Mouse (Mus musculus): ENCODE results near the gene Secisbp2.
"Not testable (repeated sequence)": the region's sequence is repeated elsewhere in the genome, so short reads cannot be mapped to it uniquely, and the experiment has no call there.

Gene Secisbp2

DNA sequence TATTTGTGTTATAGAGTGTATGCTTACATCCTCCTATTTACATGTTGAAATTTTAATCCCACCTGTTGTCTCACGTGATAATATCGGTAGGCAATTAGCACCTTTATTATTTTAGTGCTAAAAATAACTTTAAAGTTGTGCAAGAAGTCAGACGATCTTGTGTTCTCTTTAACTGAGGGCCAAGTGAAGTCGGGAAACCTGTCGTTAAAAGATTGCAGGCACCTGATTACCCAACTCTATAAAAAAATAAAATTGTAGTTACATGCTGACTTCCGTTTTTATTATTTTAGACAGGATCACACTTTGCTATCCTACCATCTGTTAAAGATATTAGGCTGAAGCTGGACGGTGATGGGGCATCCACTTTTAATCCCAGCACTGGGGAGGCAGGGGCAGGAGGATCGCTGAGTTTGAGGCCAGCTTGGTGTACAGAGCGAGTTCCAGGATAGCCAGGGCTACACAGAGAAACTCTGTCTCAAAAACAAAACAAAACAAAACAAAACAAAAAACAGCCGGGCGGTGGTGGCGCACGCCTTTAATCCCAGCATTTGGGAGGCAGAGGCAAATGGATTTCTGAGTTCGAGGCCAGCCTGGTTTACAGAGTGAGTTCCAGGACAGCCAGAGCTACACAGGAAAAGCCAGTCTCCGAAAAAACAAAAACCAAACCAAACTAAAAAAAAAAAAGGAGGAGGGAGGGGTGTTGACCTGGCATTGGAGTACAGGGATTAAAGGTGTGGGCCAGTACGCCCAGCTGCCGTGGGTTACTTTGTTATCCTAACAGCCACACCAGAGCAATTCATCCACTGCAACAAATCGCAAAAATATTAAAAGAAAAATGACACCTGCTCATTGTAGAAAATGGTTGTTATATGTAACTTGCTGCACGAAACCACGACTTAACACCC is 7.3 kb upstream of the Secisbp2 start:
- no peak for DNase-seq

DNA sequence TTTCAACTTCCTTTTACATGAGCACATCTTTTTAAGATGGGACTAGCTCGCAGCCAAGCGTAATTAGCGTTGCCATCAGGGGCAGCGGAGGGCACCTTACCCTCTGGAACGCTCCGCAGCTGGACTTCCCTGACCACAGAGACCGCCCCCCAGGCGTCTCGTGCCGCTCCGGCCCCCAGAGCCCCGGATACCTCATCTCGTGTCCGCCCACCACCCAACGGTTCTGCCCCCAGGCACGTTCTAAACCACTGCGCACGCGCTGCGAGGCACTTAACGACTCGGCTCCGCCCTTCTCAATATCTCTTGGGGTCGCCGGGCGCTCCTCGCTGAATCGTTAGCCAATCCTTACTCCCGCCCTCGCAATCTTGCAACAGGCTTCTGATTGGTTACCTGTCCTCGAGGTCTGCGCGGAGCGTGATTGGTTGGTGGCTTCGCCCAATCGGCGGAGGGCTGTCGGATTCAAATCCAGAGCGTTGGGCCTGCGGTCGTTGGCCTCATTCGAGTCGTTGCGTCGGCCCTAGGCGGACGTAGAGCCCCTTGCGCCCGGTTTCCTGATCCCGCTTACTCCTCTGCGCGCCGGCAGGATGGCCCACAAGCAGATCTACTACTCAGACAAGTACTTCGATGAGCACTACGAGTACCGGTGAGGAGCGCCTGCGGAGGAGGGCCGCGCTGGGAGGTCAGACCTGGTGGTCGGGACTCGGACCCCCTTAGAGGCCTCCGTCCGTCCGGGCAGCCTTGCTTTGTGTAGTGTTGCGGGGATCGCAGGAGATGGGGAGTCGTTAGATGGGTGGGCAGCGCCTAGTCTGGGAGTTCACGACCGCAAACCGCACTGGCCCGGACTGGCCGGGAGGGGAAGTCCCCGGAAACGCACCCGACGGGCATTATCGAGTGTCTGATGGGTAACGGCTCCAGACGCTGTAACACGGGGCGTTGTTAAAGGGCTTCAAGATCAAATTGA is 6.4 kb upstream of the Secisbp2 start, which contains the start of gene Cks2:
Gene Cks2, plus strand, starts transcription at position 404 of the 961 bp plus-strand sequence.
- peak; percentile 98 for DNase-seq

DNA sequence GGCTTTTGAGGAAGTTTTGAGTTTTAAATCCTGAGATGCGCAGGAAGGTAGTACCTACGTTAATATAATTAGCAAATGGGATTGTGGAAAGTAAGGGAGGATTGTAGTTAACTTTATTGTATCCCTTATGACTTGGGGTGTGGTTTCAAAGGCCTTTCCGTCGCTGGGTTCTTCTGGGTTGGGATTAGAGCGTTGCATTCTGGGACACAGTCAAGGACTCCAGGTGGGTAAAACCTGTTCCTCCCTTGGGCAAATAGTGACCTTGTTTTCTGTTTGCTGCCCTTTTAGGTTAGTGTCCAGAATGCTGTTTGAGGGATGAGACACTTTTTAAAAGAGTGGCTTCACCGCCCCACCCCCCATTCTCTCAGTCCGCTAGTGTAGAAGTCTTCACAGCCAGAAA is 5.6 kb upstream of the Secisbp2 start:
- DNase-seq: peak in 1 of 2 experiments; percentile 37

DNA sequence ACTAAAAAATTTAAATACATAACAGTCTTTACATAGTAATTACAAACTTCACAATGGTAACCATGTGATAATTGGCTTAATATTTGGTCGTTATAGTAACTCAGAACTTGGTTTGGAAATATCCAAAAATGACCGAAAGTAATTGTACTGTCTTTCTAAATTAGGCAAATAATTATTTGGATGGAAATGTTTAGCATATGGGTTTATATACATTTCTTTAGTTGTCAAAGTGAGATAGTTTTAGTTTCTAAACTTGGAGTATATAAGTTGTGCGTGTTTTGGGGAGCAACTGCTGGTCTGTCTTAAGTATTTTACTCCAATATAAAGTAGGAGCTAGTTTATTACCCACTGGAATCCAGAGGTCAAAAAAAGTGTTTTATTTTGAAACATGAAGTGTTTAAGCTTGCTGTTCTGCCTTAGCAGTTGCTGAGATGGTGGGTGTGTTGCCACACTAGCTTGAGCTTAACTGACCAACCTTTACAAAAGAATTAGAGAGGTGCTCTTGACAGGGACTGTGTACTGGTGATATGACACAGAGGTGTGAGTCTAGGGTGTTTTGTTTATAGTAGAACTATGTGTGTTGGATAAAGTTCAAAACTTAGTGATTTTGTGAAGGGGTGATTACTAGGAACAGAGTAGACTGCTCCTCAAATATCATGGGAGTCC is 5.0 kb upstream of the Secisbp2 start:
- DNase-seq: no peak

DNA sequence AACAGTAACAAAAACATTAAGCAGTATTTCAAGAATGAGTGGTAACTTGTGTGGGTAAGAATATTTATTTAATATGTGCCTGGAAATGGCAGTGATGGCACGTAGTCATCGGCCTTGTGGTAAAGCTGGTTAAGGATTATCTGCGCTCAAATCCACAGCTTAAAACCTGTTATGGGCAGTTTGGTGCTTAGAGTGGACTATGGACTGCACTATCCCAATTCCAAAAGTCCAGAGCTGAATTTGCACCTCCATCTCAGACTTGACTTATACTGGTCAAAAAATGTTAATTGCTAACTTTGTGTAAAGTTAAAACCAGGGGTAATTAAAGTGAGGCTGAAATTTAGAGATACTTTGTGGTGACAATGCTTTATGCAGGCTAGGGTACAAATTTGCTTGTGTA is 3.7 kb upstream of the Secisbp2 start:
- no peak for DNase-seq

DNA sequence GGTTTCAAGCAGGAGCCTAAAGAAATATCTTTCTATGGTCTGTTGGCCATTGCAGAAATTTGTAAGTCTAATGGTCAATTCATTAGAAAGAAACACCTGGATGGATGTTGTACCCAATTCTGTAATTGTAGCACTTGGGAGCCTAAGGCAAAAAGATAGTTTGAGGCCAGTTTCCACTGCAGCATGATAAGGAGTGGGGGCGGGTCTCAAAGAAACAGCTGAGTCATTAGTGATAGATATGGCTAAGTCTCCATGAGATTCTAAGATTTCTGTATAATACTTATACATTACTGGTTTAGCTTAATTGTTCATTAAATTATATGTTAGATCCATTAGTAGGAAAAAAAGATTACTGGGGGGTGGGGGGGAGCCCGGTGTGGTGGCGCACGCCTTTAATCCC is 3.3 kb upstream of the Secisbp2 start:
- no peak for DNase-seq

DNA sequence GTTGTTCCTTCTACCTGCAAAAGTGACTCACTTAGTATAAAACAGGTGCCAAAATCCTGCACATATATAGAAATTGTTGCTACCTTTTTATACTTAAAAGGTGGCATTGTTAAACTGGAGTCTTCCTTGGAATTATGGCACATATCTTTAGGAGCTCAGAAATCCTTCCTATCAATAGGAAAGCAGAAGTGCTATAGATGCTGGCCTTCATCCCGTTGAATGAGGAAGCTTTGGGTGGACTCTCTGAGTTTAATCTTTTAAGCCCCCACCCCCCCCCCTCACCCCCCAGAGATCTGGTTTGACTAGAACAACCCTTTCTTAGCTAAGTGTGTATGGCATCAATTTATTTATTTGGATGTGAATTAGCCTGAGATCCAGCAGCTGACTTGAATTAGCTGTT is 1.8 kb upstream of the Secisbp2 start:
- no peak for DNase-seq

DNA sequence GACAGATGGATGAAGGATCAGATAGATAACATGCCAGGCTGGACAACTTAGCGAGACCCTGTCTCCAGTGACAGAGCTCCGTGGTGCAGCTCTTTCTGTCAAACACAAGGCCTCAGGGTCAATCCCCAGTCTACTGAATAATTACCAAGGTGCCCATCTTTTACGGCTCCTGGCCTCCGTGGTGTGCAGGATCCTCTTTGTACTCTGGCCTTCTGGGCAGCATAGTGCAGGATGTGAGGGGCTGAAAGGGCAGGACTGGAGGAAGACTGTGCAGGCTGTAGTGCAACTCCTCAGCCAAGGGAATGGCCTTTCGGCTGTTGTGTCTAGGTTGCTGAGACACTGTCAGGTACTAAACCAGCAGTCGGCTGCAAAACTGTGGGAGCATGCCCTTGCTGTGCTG is 1.7 kb downstream of the Secisbp2 start:
- no peak for DNase-seq

DNA sequence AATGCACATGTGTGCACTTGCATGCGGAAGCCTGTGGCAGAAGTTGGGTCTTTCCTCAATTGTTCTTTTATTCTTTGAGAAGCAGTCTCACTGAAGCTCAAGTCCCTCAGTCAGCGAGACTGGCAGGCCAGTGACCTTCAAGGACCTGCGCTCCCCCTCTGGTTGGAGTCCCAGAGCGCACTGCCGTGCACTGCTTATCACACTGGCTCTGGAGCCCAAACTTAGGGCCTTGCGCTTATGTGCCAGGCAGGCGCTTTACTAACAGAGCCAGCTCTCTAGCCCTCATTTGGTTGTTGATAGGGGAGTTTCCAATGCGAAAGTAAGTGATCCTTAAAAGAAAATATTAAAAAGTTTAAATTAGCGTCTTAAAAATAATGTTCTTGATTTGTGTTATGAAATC is 2.5 kb downstream of the Secisbp2 start:
- DNase-seq: no peak

DNA sequence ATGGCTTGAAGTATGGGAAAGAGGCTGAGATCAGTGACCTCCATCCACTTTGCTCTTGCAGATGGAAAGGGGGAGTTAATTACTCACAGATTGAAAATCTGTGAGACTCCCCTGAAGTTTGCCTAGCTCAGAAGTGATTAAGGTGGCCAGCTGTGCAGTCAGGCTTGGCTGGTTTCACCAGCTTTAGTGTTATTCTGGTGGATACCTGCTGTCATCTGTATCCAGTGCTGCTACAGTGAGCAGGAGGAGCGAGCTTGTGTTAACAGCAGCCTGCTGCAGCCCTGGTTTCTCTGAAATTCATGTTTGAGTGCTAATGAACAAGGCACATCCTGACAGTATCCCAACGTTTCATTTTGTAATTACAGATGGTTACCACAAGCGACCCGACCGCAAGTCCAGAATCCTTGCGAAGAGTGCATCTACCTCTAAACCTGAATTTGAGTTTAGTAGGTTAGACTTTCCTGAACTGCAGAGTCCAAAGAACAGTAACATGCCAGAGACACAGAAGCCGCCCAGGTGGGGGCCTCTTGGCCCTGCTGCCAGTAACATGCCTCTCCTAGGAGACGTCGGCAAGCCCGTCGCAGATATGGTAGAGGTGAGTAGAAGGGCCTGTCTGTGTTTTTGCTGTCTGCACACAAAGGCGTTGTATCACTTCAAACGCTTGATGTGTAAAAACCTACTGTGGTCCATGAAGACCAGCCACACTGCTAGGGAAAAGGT is 5.2 kb downstream of the Secisbp2 start:
- DNase-seq: no peak

DNA sequence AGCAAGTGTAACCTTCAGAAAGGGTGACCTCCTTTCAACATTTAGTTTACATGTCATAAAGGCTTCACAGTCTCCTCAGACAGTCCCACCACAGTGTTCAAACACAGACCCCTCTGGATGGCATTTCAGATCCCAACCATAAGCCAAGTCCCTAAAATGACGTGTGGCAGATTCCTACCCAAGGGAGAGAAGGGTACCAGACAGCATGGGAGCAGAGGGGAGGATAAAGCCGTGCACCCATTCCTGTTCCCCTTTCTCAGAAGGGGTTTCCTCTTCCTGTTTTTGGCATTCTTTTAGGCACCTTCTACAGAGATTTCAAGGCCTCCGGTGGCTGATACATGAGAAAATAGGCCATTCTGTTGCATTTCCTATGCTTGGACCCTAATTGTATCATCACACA is 6.6 kb downstream of the Secisbp2 start:
- no peak for DNase-seq

DNA sequence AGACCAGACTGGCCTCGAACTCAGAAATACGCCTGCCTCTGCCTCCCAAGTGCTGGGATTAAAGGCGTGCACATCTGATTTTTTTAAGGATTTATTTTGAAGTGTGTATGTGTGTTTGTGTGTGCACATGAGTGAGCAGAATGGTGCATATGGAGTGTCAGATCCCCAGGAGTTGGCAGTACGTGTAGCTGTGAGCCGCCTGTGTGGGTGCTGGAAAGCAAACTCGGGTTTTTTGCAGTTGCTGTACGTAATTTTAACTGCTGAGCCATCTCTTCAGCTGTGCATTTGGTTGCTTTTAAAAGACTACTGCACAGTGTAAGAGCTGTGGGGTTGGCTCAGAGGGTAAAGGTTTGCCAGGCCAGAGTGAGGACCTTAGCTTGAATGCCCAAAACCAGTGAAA is 8.1 kb downstream of the Secisbp2 start:
- no peak for DNase-seq

DNA sequence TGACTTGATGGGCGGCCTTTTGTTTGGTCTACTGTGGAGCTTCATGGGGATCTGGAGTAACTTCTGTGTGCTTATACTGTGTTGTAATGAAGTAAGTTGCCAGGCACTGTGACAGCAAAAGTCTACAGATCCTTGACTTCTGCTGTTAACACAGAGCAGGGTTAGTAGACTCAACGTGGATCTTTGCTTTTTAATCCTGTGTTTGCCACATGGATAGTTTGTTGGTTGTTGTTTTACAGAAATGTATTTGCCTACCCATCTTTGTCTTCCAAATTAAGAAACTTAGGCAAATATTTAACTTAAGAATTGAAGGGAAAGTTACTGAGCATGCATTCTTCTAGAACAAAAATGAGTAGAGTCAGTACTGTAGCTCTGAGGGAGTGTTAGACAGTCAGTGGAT is 12.1 kb downstream of the Secisbp2 start:
- no peak for DNase-seq

DNA sequence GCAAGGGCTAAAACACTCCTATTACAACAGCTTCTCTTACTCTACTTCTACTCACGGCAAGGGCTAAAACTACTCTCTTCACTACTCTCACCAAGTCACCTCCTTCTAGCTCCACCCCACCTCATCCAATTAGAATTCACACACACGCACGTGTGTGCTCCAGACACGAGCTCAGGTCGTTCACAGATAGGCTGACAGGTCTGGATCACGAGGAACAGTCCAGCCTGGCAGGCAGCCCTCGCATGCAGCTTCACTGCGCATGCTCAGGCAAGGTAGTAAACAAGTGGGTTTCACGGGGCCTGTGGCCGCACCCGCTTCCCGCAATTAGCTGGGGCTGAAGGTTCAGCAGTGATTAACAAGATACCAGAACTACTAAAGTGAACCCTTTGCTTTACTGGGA is 16.7 kb downstream of the Secisbp2 start:
- DNase-seq: not testable (repeated sequence)

DNA sequence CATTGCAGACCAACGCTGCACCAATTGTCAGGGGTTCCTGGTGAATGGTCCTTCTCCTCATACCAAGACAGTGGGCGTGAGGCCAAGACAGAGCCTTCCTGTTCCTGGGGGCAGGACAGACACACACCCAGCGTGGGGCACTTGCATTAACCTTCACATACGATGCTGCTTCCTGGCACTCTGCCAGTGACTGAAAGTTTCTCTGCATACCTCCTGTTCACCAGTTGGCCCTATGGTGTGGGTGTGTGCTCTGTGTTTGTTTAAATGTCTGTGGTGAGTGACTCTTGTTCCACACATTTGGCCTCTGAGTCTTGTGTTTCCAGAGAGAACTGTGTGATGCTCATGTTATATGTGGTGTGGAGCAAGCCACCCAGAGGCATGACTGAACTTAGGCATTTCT is 25.1 kb downstream of the Secisbp2 start:
- DNase-seq: no peak

DNA sequence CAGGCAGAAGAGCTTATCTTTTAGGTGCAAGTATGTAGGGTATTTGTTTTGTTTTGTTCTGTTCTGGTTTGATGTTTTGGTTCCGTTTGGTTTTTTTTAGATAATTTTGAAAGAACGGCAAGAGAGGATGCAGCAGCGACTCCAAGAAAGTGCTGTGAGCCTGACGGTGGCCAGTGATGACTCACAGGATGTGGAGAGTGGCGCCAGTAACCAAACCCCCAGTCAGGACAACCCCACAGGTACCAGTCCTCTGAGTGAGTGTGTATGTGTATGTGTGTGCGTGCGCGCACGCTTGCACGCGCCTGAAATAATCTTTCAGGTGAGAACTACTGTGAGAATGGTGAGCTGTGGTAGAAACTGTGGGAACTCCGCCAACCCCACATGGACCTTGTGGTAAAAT is 25.5 kb downstream of the Secisbp2 start:
- no peak for DNase-seq

DNA sequence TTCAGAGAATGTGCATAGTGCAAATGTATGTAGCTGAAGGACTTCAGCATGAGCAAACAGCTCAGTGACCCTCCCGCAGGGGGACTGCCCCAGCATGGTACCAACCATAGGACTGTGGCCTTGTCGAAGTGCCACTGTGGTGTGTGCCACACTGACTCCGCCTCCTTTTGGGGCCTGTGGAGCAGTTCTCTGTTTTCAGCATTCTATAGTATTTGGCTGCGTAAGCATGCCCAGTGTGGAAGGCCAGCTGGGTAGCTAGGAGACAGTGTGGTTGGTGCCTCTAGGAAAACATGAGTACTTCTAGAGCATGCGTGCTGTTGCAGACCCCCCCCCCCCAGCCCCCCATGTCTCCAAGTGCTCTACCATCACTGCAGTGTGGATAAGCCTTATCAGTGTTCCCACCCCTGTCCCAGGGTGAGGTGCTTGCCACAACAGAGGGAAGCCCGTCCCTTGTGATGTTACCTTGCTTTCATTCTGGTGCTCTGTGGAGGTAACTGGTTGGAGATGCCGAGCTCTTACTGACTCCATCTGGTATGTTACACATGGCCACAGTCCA is 26.2 kb downstream of the Secisbp2 start:
- DNase-seq: no peak

DNA sequence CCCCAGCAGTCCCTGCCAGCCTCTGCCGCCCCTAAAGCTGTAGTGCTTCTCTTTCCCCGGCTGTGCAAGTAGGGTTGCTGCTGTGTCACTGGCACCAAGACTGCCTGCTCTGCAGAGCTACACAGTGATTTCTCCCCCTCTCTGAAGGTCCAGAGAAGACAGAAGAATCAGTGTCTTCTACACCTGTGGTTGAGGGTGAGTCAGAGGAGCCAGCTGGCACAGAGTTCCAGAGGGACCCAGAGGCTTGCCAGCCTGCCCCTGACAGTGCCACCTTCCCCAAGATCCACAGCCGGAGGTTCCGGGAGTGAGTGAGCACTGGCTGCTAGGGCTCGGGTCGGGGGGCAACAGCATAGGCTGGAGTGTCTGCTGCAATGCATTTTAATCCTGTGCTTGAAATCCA is 27.2 kb downstream of the Secisbp2 start:
- DNase-seq: no peak

DNA sequence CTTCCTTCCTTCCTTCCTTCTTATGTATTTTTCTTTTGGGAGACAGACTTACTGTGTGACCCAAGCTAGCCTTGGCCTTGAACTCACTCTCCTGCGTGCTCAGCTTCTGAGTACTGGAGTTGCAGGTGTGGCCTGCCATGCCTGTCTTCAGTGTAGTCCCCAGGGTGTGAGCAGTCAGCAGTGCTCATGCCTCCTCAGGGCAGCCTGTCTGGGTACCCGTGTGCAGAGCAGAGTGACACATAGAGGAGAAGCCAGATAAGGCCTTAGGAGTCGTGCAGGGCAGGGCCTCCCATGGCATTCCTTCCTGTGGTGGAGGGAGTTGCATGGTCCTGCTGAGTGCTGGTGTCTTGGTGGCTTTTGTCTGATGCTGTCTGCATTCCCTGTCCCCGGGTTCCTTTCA is 27.8 kb downstream of the Secisbp2 start:
- DNase-seq: no peak

DNA sequence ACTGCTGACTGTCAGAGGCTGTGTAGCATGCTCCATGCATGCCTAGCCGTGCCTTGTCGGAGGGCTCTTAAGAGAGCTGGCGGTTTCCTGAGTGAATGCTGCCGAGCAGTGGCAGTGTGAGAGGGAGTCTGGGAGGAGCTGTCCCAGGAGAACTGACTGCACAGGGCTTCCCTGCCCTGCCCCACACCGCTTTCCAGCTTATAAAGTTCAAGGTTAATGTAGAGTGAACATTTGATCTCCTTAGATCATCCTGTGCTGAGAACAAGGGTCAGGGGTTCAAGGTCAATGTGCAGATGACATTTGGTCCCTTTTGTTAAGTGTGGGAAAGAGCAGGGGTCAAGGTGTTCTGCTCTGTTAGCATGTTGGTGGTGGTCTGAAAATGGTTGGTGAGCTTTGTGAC is 29.6 kb downstream of the Secisbp2 start:
- no peak for DNase-seq

DNA sequence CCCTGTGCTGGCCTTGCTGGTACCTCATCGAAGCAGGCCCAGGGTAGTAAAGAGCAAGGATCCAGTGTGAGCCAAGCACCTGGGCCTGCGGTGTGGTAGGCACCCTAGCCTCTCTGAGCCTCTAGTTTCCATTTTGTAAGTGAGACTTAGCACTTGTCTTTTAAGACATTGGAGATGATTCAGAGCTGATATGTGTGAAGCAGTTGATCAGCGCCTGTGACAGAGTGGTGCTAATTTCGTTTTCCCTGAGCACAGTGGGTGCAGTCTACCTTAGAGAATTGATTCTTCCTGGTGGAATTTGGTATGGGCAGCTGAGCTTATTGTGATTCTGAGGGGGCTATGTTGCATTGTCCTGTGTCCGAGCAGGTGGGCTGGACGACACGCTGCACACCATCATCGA is 30.1 kb downstream of the Secisbp2 start:
- no peak for DNase-seq

DNA sequence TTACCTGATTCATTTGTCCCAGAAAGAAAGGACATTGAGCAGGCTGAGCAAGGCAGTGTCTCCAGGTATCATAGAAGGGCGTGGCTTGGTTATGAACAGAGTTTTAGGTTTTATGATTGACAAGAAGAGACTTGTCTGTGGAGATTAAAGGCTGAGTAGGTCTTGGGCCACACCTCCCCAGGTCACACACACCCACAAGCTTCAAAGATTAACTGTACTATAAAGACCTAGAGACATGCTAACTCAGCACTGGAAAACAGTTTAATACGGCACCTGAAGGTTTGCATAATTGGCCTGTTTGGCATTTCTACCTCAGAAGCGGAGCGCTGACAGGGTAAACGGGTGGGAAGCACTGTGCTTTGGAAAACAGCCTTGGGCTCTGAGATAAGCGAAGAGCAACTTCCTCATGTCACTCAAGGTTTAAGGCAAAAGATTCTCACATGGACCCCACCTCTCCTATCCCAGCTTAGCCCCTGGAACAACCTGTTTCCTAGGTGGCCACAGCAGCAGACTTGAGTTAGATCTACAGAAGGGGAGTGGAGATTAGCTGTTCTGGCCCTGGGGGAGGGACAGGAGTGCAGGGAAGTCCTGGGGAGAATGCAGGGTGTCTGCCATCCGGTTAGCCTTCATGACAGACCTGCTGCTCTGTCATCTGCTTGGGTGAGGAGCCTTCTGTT is 33.9 kb downstream of the Secisbp2 start:
- peak in 1 of 2 experiments; percentile 8 for DNase-seq
